Mouse (Mus musculus): ENCODE data around the gene Kif2a.
"Not testable (repeated sequence)": the region's sequence is repeated elsewhere in the genome, so short reads cannot be mapped to it uniquely, and the experiment has no call there.

Gene Kif2a

DNA sequence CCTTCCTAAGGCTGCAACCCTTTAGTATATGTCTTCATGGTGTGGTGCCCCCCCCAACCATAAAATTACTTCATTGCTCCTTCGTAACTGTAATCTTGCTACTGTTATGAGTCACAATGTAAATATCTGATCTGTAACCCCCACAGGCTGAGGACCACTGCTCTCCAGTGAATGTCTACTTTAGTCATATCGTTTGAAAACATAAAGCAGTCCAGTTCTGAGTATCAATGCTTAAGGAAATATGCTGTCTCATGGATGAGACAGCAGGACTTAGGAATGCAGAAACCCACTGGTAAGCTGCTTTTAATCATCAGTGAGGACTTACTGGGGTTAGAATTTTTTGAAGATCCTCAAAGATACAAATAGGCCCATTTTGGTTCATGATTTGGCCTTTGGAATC is 2.5 kb downstream of the Kif2a start:
- no peak for DNase-seq

DNA sequence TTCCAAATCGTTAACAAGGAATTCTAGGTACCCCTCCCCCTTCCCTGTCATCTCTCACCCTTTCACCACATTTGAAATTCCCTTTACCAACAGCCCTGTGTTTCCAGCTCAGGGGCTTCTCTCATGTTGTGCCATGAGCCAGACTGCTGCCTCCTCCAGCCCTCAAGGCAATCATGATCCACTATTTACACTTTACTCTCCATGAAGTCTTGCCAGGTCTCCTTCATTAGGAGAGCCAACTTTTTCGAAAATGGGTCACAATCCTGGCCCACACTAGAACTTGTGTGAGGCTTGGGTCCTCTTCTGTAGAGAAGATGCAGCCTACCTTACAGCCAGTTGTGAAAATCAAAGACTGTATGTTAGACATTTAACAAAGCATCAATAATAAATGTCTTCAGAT is 8.0 kb downstream of the Kif2a start:
- no peak for DNase-seq

DNA sequence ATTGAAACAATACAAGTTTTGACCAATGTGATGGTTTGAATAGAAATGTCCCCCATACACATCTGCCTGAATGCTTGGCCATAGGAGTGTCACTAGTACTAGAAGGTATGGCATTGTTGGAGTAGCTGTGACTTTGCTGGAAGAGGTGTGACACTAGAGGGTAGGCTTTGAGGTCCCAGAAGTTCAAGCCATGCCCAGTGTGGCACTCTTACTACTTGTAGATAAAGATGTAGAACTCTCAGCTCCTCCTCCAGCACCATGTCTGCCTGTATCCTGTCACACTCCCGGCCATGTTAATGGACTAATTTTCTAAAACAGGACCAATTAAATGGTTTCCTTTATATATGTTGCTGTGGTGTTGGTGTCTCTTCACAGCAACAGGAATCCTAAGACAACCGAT is 10.3 kb downstream of the Kif2a start:
- no peak for DNase-seq

- DNase-seq, result no peak
Observed at GRCm38 (mm10) chr13:107008174-107008573, 13.8 kb downstream of the Kif2a start.

- no peak for DNase-seq
Observed at GRCm38 (mm10) chr13:107003211-107003610, 18.7 kb downstream of the Kif2a start.

GRCm38 (mm10) chr13:106998671-106999070 is 23.3 kb downstream of the Kif2a start:
- peak; percentile 12 for DNase-seq

- no peak for DNase-seq
Observed at GRCm38 (mm10) chr13:106998026-106998425, 23.9 kb downstream of the Kif2a start.

DNA sequence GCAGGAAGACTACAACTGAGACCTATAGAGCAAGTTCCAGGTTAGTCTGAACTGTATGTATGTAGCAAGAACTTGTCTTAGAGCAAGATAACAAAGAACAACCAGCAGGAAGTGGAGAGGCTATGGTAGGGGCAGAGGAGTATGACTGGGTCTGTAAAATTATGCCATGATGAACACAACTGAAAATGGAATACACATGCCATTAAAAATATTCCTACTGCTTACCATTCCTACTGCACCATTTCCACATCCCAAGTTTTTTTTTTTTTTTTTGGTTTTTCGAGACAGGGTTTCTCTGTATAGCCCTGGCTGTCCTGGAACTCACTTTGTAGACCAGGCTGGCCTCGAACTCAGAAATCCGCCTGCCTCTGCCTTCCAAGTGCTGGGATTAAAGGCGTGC is 24.4 kb downstream of the Kif2a start:
- DNase-seq, result not testable (repeated sequence)

- no peak for DNase-seq
Observed at GRCm38 (mm10) chr13:106996891-106997290, 25.0 kb downstream of the Kif2a start.

- DNase-seq, result no peak
Observed at GRCm38 (mm10) chr13:106961496-106961895, 60.4 kb downstream of the Kif2a start.

- DNase-seq, result no peak
Observed at GRCm38 (mm10) chr13:106960557-106960956, 61.4 kb downstream of the Kif2a start.

DNA sequence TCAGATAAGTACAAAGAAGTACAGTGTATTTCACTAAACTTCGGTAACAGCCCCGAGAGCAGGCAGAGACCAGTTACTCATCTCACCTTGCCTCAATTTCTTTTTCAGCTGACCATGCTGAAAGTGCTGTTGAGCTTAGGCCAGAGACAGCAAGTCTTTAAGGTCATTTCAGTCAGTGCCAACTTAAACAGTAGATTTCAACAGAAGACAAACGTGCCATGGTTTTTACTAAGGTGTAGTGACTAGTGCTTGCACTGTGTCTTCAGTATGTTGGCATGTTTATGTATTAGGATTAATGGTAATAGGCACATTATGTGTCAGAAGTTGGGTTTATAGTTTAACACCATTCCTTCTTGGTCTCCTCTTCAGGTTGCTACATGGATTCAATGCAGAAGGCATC is 63.6 kb downstream of the Kif2a start:
- DNase-seq, result no peak

- no peak for DNase-seq
Observed at GRCm38 (mm10) chr13:106957554-106957953, 64.4 kb downstream of the Kif2a start.

DNA sequence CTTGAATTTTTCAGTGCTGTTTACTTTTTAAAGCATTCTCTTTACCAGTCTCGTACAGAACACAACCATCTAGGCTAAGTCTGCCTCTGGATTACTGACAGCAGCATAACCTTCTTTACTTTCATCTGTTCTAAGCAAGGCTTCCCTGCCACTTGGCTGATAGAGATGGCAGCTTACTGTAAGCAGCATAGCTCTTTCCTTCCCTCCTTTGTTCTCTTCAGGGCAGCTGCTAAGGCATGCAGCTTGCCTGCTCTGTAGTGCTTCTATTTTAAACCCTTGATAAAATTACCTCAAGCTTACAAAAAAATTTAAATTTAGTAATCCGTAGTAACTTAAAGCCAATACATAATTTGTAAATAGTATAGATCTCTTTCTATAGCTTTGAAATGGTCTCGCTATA is 67.0 kb downstream of the Kif2a start:
- no peak for DNase-seq

DNA sequence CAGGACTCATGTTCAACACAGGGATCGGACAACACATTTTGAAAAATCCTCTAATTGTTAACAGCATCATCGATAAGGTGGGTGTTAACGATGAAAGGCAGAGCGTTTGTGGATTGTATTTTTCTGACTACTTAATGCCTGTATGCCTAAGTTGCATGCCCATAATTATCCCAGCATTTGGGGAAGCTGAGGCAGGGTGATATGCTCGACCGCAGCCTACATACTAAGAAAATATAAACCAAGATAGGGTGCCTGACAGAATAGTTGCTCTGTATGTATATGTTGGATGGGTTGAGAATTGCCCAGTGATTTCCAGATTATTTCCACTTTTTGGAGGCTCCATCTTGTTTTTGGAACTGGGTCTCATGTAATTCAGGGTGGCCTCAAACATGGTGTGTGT is 74.3 kb downstream of the Kif2a start:
- DNase-seq, result peak; percentile 6

GRCm38 (mm10) chr13:106946594-106947540 is 75.1 kb downstream of the Kif2a start, which contains the start of gene Dimt1:
Gene Dimt1, plus strand, starts transcription at chr13:106947127.
- DNase-seq, result peak; percentile 96

DNA sequence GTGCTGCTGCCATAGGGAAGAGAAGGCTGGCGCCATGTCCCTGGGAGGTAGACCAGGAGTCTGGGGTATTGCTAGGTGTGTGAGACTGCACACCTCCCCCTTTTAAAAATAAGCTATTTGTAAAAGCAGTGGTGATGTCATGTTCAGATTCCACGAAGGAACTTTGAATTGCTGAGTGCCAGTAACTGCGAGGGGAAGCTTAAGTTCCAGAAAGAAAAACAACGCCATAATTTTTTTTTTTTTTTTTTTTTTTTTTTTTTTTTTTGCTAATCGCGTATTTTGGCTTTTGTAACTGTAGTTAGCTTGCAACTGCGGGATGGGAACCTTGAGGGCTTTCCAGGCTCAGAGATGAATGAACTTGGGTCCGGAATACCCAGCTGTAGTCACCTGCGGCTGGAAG is 76.4 kb downstream of the Kif2a start:
- no peak for DNase-seq

DNA sequence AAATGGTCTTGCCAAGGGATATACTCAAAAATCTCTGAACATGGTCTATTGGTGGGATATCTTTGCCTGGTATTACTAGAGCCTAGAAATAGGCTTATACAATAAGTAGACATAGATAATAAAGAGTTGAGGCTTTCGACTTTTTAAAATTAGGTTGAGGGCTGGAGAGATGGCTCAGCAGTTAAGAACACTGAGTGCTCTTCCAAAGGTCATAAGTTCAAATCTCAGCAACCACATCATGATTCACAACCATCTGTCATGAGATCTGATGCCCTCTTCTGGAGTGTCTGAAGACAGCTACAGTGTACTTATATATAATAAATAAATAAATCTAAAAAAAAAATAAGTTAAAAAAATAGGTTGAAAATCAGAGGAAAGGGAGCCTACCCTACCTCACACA is 79.2 kb downstream of the Kif2a start:
- no peak for DNase-seq

DNA sequence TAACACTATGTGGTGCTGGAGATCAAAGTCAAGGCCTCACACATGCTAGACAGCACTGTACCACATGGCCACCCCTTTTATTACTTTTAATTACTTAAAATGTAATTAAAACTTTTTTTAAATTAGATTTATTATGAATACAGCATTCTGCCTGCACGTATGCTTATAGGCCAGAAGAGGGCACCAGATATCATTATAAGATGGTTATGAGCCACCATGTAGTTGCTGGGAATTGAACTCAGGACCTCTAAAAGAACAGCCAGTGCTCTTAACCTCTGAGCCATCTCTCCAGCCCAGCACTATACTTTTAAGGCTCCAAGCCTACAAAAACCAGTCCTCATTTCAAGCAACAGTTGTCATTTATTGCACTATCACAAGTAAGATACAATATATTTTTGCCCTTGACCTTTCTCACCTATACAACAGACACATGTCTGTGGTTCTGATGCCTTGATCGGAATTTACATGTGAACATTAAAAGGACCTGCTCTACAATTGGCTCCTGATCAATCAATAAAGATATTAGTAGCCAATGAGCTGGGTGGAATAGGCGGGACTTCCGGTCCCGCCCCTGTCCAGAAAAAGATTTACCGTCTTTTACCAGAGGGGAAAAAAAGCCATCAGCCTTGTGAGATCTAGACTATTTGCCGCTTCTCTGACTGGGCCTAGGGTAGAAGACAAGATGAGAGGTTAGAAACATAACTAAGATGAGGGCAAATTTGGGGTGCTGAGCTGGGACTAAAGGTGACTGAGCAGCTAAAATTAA is 80.5 kb downstream of the Kif2a start:
- DNase-seq, result peak; percentile 17

GRCm38 (mm10) chr13:106937138-106937472 is 84.8 kb downstream of the Kif2a start:
- DNase-seq, result no peak

GRCm38 (mm10) chr13:106936256-106937137 is 85.4 kb downstream of the Kif2a start, which contains the start of gene Ipo11:
Gene Ipo11, minus strand, starts transcription at chr13:106936958.
- peak; percentile 88 for DNase-seq

DNA sequence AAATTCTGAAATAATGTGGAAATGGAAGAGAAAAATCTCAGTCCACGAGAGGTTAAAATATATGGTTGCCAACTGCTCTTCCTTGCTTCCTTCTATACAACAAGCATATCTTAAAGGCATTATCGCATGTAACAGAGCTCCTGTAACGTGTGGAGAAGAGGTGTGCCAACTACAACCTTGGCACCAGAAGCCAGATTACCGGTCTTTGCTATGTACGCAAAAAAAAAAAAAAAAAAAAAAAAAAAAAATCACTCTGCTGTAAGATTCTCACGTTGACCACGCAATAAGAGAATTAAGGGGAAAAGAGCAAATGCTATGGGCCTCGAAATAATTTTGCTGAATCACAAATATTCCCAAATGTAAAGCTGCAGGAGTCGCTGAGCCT is 86.1 kb downstream of the Kif2a start:
- no peak for DNase-seq

DNA sequence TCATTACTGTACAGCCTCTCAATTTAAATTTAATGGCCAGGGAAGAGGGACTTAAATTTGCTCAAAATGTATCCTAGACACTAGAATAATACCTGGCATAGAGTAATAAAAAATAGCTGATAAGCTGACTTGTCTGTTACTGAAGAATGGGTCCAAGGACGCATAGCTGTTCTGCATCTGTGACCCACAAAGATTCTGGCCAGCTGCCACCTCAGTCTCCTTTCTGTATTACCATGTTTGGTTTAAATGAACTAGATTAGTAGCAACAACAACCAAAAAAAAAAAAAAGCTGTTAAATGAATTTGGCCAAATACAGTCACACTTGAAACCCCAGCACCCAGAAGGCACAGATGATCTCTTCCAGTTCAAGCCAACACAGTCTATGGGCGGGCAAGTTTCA is 92.7 kb downstream of the Kif2a start:
- no peak for DNase-seq
